Mouse (Mus musculus): ENCODE measurements around the gene Bmper. TPM values are rescaled to one million over a fixed set of nuclear protein-coding genes. Genes with fewer than 3 reads are reported as not detected.
A peak's percentile ranks its signal among the peaks of the same experiment; 100 is the strongest.

Bmper gene
- total RNA-seq, 2 experiments from 2014 or later, result 3.5 to 3.7 TPM

- DNase-seq, result peak; percentile 33
Observed at GRCm38 (mm10) chr9:23300376-23300775, 77.5 kb downstream of the Bmper start.

GRCm38 (mm10) chr9:23305681-23306080 is 82.8 kb downstream of the Bmper start:
- DNase-seq, result no peak

GRCm38 (mm10) chr9:23306226-23306625 is 83.3 kb downstream of the Bmper start:
- no peak for DNase-seq

- DNase-seq, result no peak
Observed at GRCm38 (mm10) chr9:23307835-23308234, 85.0 kb downstream of the Bmper start.

- no peak for DNase-seq
Observed at GRCm38 (mm10) chr9:23310953-23311352, 88.1 kb downstream of the Bmper start.

- no peak for DNase-seq
Observed at GRCm38 (mm10) chr9:23311956-23312355, 89.1 kb downstream of the Bmper start.

GRCm38 (mm10) chr9:23312877-23313276 is 90.0 kb downstream of the Bmper start:
- DNase-seq, result peak; percentile 45

GRCm38 (mm10) chr9:23315631-23316330 is 92.9 kb downstream of the Bmper start:
- no peak for DNase-seq

GRCm38 (mm10) chr9:23327830-23328229 is 105.0 kb downstream of the Bmper start:
- DNase-seq, result no peak

GRCm38 (mm10) chr9:23333041-23333622 is 110.3 kb downstream of the Bmper start:
- DNase-seq, result no peak

GRCm38 (mm10) chr9:23340551-23340950 is 117.7 kb downstream of the Bmper start:
- DNase-seq, result no peak

- DNase-seq, result no peak
Observed at GRCm38 (mm10) chr9:23341246-23341645, 118.4 kb downstream of the Bmper start.

- DNase-seq, result no peak
Observed at GRCm38 (mm10) chr9:23344353-23344752, 121.5 kb downstream of the Bmper start.

- no peak for DNase-seq
Observed at GRCm38 (mm10) chr9:23345093-23345844, 122.4 kb downstream of the Bmper start.

GRCm38 (mm10) chr9:23349603-23350002 is 126.7 kb downstream of the Bmper start:
- no peak for DNase-seq

GRCm38 (mm10) chr9:23351400-23351799 is 128.5 kb downstream of the Bmper start:
- no peak for DNase-seq

GRCm38 (mm10) chr9:23352396-23352795 is 129.5 kb downstream of the Bmper start:
- DNase-seq, result no peak

- no peak for DNase-seq
Observed at GRCm38 (mm10) chr9:23354201-23354820, 131.4 kb downstream of the Bmper start.

- DNase-seq, result no peak
Observed at GRCm38 (mm10) chr9:23358108-23358507, 135.2 kb downstream of the Bmper start.

GRCm38 (mm10) chr9:23363139-23363538 is 140.3 kb downstream of the Bmper start:
- no peak for DNase-seq

GRCm38 (mm10) chr9:23363540-23363939 is 140.7 kb downstream of the Bmper start:
- DNase-seq, result no peak

GRCm38 (mm10) chr9:23364047-23364446 is 141.2 kb downstream of the Bmper start:
- DNase-seq, result no peak

- DNase-seq, result no peak
Observed at GRCm38 (mm10) chr9:23368124-23368523, 145.2 kb downstream of the Bmper start.

Measured in gastrocnemius, postnatal 25 days (tissue).